22 mouse cellular contexts compared by ENCODE assay signal in genomic region chr13:63118682-63119081, GRCm38 (mm10).
DNase-seq lines count a peak whose midpoint lies in the region; ATAC-seq and TF ChIP-seq lines count a peak whose summit lies in the region.
"Had no signal": no experiment of that assay in that cellular context is flagged by ENCODE, and none has a peak within 500 bp of the region (broad histone marks: within the 10 kb centered on the region; RNA-seq: fewer than 3 reads in every experiment).

No protein-coding gene starts in this region.

- no peak overlapping the region for H3K4me3 ChIP-seq in heart, embryonic 12.5 days
- no peak overlapping the region for H3K4me3 ChIP-seq in heart, embryonic 16.5 days (ENCODE audit: low read length)
- no peak overlapping the region for H3K4me3 ChIP-seq in heart, embryonic 10.5 days
- H3K4me3 ChIP-seq in testis, adult 2 months (ENCODE audit: control insufficient read depth, low read depth, low read length) = peak overlapping the region; percentile 75
- H3K4me3 ChIP-seq: embryonic facial prominence, embryonic 15.5 days; erythroblast, embryonic 14.5 days; forebrain, embryonic 10.5 days; hindbrain, embryonic 12.5 days had no signal

- TF ChIP-seq POLR2A in testis, adult 2 months (IDR thresholded peaks at IDR 0.05; ENCODE audit: control insufficient read depth, low read depth, low read length) = no peak

- H3K9ac ChIP-seq in heart, embryonic 12.5 days = no peak overlapping the region
- H3K9ac ChIP-seq in heart, embryonic 16.5 days (ENCODE audit: low read length) = no peak overlapping the region
- H3K9ac ChIP-seq: embryonic facial prominence, embryonic 15.5 days; hindbrain, embryonic 12.5 days had no signal

- ATAC-seq in heart, embryonic 12.5 days (ENCODE audit: insufficient number of reproducible peaks, low FRiP score) = no peak
- 0 out of 2 replicates have a peak, but pooled peaks have one; percentile 55 for ATAC-seq in heart, embryonic 16.5 days (replicated peaks; ENCODE audit: extremely low read depth, insufficient read depth, low FRiP score)
- ATAC-seq: forebrain, embryonic 14.5 days; hindbrain, embryonic 16.5 days; inflammation-experienced regulatory T-cells, adult 6 months; intestine, postnatal 0 days had no signal

- no peaks in the 10 kb centered on the region for H3K27me3 ChIP-seq in heart, embryonic 12.5 days (replicated peaks)
- H3K27me3 ChIP-seq in heart, embryonic 16.5 days (ENCODE audit: control insufficient read depth, insufficient read depth, low read length) = no peaks in the 10 kb centered on the region
- no peaks in the 10 kb centered on the region for H3K27me3 ChIP-seq in heart, embryonic 10.5 days (ENCODE audit: insufficient read depth, poor library complexity, severe bottlenecking)
- no peaks in the 10 kb centered on the region for H3K27me3 ChIP-seq in testis, adult 2 months (ENCODE audit: control insufficient read depth, insufficient read depth, low read length)
- H3K27me3 ChIP-seq: embryonic facial prominence, embryonic 15.5 days; hindbrain, embryonic 12.5 days had no signal

- no peak overlapping the region for H3K4me2 ChIP-seq in heart, embryonic 12.5 days
- no peak overlapping the region for H3K4me2 ChIP-seq in heart, embryonic 16.5 days (ENCODE audit: low read depth, low read length)
- H3K4me2 ChIP-seq: embryonic facial prominence, embryonic 15.5 days; hindbrain, embryonic 12.5 days had no signal

- no peak for DNase-seq in heart, adult 9 months (ENCODE audit: low spot score in 2 of 2)
- no peak for DNase-seq in heart, embryonic 10.5 days (ENCODE audit: low spot score)
- no peak for DNase-seq in testis, postnatal 14 days (ENCODE audit: low spot score)
- no peak for DNase-seq in kidney, postnatal 10 days
- DNase-seq: adrenal gland, adult 8-10 months; adrenal gland, postnatal 36 days; cerebellum, adult 2 months; cerebellum, postnatal 10 days; embryo, embryonic 11 days; heart, postnatal 14 days; kidney, adult 8-10 months had no signal

- WGBS in heart, embryonic 12.5 days = 50% methylated on average over 3 of the region's 3 CpGs
- 47% methylated on average over 3 of the region's 3 CpGs for WGBS in heart, embryonic 16.5 days
- WGBS in heart, embryonic 10.5 days = 62% methylated on average over 3 of the region's 3 CpGs

- no peaks in the 10 kb centered on the region for H3K36me3 ChIP-seq in heart, embryonic 12.5 days
- H3K36me3 ChIP-seq in heart, embryonic 16.5 days (ENCODE audit: control insufficient read depth, insufficient read depth) = no peaks in the 10 kb centered on the region
- H3K36me3 ChIP-seq in heart, embryonic 10.5 days = no peaks in the 10 kb centered on the region
- no peaks in the 10 kb centered on the region for H3K36me3 ChIP-seq in testis, adult 2 months (ENCODE audit: control insufficient read depth, insufficient read depth, low read length)
- H3K36me3 ChIP-seq: embryonic facial prominence, embryonic 15.5 days; forebrain, embryonic 10.5 days; hindbrain, embryonic 12.5 days had no signal

- peak overlapping the region; percentile 37; the same call in 1 of the 2 replicates for H3K27ac ChIP-seq in heart, embryonic 12.5 days (ENCODE audit: poor library complexity, severe bottlenecking)
- peak overlapping the region; percentile 42; the same call in 1 of the 2 replicates for H3K27ac ChIP-seq in heart, embryonic 16.5 days (ENCODE audit: low read length)
- H3K27ac ChIP-seq in heart, embryonic 10.5 days = no peak overlapping the region
- H3K27ac ChIP-seq in testis, adult 2 months (ENCODE audit: control insufficient read depth, insufficient read depth, low read depth, low read length) = no peak overlapping the region
- H3K27ac ChIP-seq: embryonic facial prominence, embryonic 15.5 days; forebrain, embryonic 10.5 days; hindbrain, embryonic 12.5 days had no signal

- no peaks in the 10 kb centered on the region for H3K9me3 ChIP-seq in heart, embryonic 12.5 days (replicated peaks)
- H3K9me3 ChIP-seq in heart, embryonic 16.5 days (replicated peaks; ENCODE audit: control insufficient read depth, low read length) = peaks cover 2% of the 10 kb centered on the region; the same call in 1 of the 2 replicates
- no peaks in the 10 kb centered on the region for H3K9me3 ChIP-seq in heart, embryonic 10.5 days
- H3K9me3 ChIP-seq: embryonic facial prominence, embryonic 15.5 days had no signal

- no peak for TF ChIP-seq CTCF in testis, adult 2 months (IDR thresholded peaks at IDR 0.05; ENCODE audit: control insufficient read depth, insufficient read depth, insufficient replicate concordance, low read depth, low read length)

- H3K4me1 ChIP-seq in heart, embryonic 12.5 days (replicated peaks) = peaks cover 34% of the 10 kb centered on the region
- H3K4me1 ChIP-seq in heart, embryonic 16.5 days (ENCODE audit: control insufficient read depth, insufficient read depth, low read length) = peaks cover 29% of the 10 kb centered on the region
- H3K4me1 ChIP-seq in heart, embryonic 10.5 days = peaks cover 3% of the 10 kb centered on the region; the same call in 1 of the 2 replicates
- H3K4me1 ChIP-seq in testis, adult 2 months (ENCODE audit: control insufficient read depth, insufficient read depth, low read length) = no peaks in the 10 kb centered on the region

Comparison
In these comparisons a context has a peak if more than half of its experiments do, and no peak if none do; other contexts are left out.
1. H3K27ac ChIP-seq: peak in heart, embryonic 12.5 days (single experiment) and heart, embryonic 16.5 days (single experiment); none in heart, embryonic 10.5 days (single experiment) and testis, adult 2 months (single experiment).